Mouse (Mus musculus) heart, embryonic 16.5 days (tissue): ENCODE measurements around the gene Plekhb1. TPM values are rescaled to one million over a fixed set of nuclear protein-coding genes. Genes with fewer than 3 reads are reported as not detected.

Source experiments
- ATAC-seq: fragments of 200-750 bp; cut with Nextera tagmentation; replicated peaks from 2 replicates; pipeline ENCODE4 v1.8.0; 2017; ENCODE audit warnings: moderate number of reproducible peaks; ENCODE audit not compliant: insufficient read depth, low FRiP score; ENCODE audit errors: extremely low read depth
- H3K27ac ChIP-seq: fragments of 300-500 bp; sonication (generic); 2 replicates; pipeline ENCODE4 v1.5.1; 2014; ENCODE audit warnings: mild to moderate bottlenecking, low read length, control low read depth, moderate library complexity
- H3K27me3 ChIP-seq: fragments of 300-500 bp; sonication (generic); 2 replicates; pipeline ENCODE4 v1.6.1; 2014; ENCODE audit warnings: low read length, mixed read lengths; ENCODE audit not compliant: control insufficient read depth, insufficient read depth
- H3K36me3 ChIP-seq: fragments of 300-500 bp; sonication (generic); 2 replicates; pipeline ENCODE4 v1.6.1; 2014; ENCODE audit not compliant: control insufficient read depth, insufficient read depth
- H3K4me1 ChIP-seq: fragments of 300-500 bp; sonication (generic); 2 replicates; pipeline ENCODE4 v1.6.1; 2014; ENCODE audit warnings: low read length, mixed read lengths; ENCODE audit not compliant: control insufficient read depth, insufficient read depth
- H3K4me2 ChIP-seq: fragments of 300-500 bp; sonication (generic); 2 replicates; pipeline ENCODE4 v1.6.1; 2014; ENCODE audit warnings: low read depth, mild to moderate bottlenecking, control low read depth, low read length
- H3K4me3 ChIP-seq: fragments of 300-500 bp; sonication (generic); 2 replicates; pipeline ENCODE4 v1.5.1; 2014; ENCODE audit warnings: mild to moderate bottlenecking, control low read depth, low read length
- H3K9ac ChIP-seq: fragments of 300-500 bp; sonication (generic); 2 replicates; pipeline ENCODE4 v1.6.1; 2014; ENCODE audit warnings: low read length, control low read depth
- H3K9me3 ChIP-seq: fragments of 300-500 bp; sonication (generic); replicated peaks from 2 replicates; pipeline ENCODE4 v1.6.1; 2016; ENCODE audit warnings: low read length; ENCODE audit not compliant: control insufficient read depth
- WGBS: fragments of 180-500 bp; shearing (Covaris S2); extraction: QIAGEN DNeasy Blood & Tissue Kit; methylation state at CpG from one replicate; pipeline ENCODE4 v1.1.7; 2014; 5-methylcytosine and 5-hydroxymethylcytosine counted together
- polyA plus RNA-seq: library from polyadenylated mRNA; unstranded; fragments of >200 nt; fragmentation: Nextera tagmentation; extraction: Ambion mirVana; gene quantifications from 2 replicates; pipeline ENCODE4 v1.2.1, GENCODE M21; 2015

Plekhb1 gene
- polyA plus RNA-seq, 1 experiment from 2014 or later = 2.7 TPM

- H3K4me3 ChIP-seq = peak within 1 kb of the TSS; percentile 100
- H3K4me1 ChIP-seq = peaks cover 7% of the 10 kb centered on the region
- WGBS = under 1% methylated on average over 105 of the region's 105 CpGs
- no peaks in the 10 kb centered on the region for H3K9me3 ChIP-seq
- no peaks in the 10 kb centered on the region; the same call in 1 of the 2 replicates for H3K27me3 ChIP-seq
- H3K4me2 ChIP-seq = peak within 1 kb of the TSS; percentile 92
- peak; percentile 95 for ATAC-seq
- peak within 1 kb of the TSS; percentile 100 for H3K9ac ChIP-seq
- H3K36me3 ChIP-seq = no peaks in the 10 kb centered on the region
- peak within 1 kb of the TSS; percentile 100 for H3K27ac ChIP-seq
These were observed 54.7 kb downstream of the Plekhb1 start, which contains the start of gene Rab6a for GRCm38 (mm10) chr7:100607214-100608129. Gene Rab6a (plus strand): TSS chr7:100607410.

DNA sequence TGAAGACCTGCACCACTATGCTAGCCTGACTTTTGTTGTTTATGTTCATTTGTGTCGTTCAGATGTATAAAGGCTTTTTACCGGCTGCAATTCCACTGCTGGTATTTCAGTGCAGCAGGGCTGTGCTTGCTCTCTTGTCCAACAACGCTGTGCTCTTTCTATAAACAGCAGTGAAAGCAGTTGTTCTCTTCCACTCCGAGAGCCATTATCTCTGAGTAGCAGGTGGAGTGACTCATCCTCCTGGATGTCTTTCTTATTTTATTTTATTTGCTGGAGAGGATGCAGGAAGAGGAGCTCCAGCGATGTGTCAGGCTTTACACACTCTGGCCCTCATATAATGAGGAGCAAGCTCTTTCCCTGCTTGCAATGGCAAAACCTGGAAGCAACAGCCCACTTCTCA, 62.0 kb downstream of the Plekhb1 start:
- Histone ChIP-seq H3K27me3 (no peaks in the 10 kb centered on the region; the same call in 1 of the 2 replicates), H3K9ac (no peak overlapping the region), H3K4me3 (no peak overlapping the region), H3K4me2 (no peak overlapping the region), H3K4me1 (no peaks in the 10 kb centered on the region), H3K36me3 (no peaks in the 10 kb centered on the region; the same call in 1 of the 2 replicates), H3K9me3 (no peaks in the 10 kb centered on the region), H3K27ac (no peak overlapping the region)
- 62% methylated on average over 5 of the region's 5 CpGs for WGBS
- no peak for ATAC-seq

DNA sequence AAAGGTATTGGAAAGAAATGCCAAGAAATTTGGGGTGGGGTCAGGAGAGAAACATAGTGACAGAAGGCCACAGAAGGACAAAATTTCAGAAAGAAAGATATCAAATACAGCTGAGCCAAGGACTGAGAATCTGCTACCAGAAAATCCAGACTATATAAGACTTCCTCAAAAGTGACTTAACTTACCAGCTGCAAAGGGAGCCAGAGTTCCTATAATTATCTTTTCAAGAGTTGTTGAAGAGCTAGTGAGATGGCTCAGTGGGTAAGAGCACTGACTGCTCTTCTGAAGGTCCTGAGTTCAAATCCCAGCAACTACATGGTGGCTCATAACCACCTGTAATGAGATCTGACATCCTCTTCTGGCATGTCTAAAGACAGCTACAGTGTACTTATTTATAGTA, 68.9 kb downstream of the Plekhb1 start:
- Histone ChIP-seq H3K27ac (no peak overlapping the region), H3K4me1 (0 out of 2 replicates have a peak, but pooled peaks cover 2% of the 10 kb centered on the region), H3K9ac (no peak overlapping the region), H3K4me3 (no peak overlapping the region), H3K27me3 (no peaks in the 10 kb centered on the region), H3K9me3 (no peaks in the 10 kb centered on the region), H3K36me3 (no peaks in the 10 kb centered on the region), H3K4me2 (no peak overlapping the region)
- ATAC-seq = no peak

Other genes starting within 250 kb of the Plekhb1 start
- gene Ucp3, start 189.4 kb downstream of the Plekhb1 start, polyA plus RNA-seq = 0.25 and 0.30 TPM in 2 replicates
- 150 and 195 TPM in 2 replicates for gene Ucp2, start 169.1 kb downstream of the Plekhb1 start, polyA plus RNA-seq
- 0.85 and 1.5 TPM in 2 replicates for gene Dnajb13, start 147.5 kb downstream of the Plekhb1 start, polyA plus RNA-seq
- gene Coa4, start 125.3 kb downstream of the Plekhb1 start, polyA plus RNA-seq = 18.7 and 24.0 TPM in 2 replicates
- gene Rab6a, start 55.0 kb downstream of the Plekhb1 start, polyA plus RNA-seq = 75.8 and 76.5 TPM in 2 replicates
- gene Mrpl48, start 54.1 kb downstream of the Plekhb1 start, polyA plus RNA-seq = 84.1 and 93.5 TPM in 2 replicates
- 25.6 and 27.2 TPM in 2 replicates for gene Fam168a, start 44.2 kb upstream of the Plekhb1 start, polyA plus RNA-seq
- 4.7 and 5.0 TPM in 2 replicates for gene Relt, start 201.0 kb upstream of the Plekhb1 start, polyA plus RNA-seq